In genomic region chr5:25891321-25891720, GRCm38 (mm10) we compare ENCODE assay signal across 10 mouse cellular contexts. TPM values are rescaled to one million over a fixed set of nuclear protein-coding genes. Genes with fewer than 3 reads are reported as not detected.
DNase-seq lines count a peak whose midpoint lies in the region; ATAC-seq and TF ChIP-seq lines count a peak whose summit lies in the region.
"Had no signal": no experiment of that assay in that cellular context is flagged by ENCODE, and none has a peak within 500 bp of the region (broad histone marks: within the 10 kb centered on the region; RNA-seq: fewer than 3 reads in every experiment).

No protein-coding gene starts in this region.

- H3K36me3 ChIP-seq in forebrain, postnatal 0 days (ENCODE audit: insufficient read depth): no peaks in the 10 kb centered on the region
- H3K36me3 ChIP-seq in forebrain, embryonic 11.5 days (ENCODE audit: control insufficient read depth, insufficient read depth, low read length): no peaks in the 10 kb centered on the region

- intact Hi-C loops in heart, postnatal 14 days (cut with DNase I): no loop called here

- 96% methylated on average over 1 of the region's 1 CpGs for WGBS in forebrain, postnatal 0 days
- 95% methylated on average over 1 of the region's 1 CpGs for WGBS in forebrain, embryonic 11.5 days

- no peaks in the 10 kb centered on the region for H3K27me3 ChIP-seq in forebrain, postnatal 0 days (ENCODE audit: insufficient read depth, low read length)
- no peaks in the 10 kb centered on the region for H3K27me3 ChIP-seq in forebrain, embryonic 11.5 days (ENCODE audit: control insufficient read depth, insufficient read depth, low read length)

- no peak overlapping the region for H3K4me3 ChIP-seq in forebrain, postnatal 0 days (ENCODE audit: low read depth, low read length)
- H3K4me3 ChIP-seq in forebrain, embryonic 11.5 days (ENCODE audit: low read depth, low read length): no peak overlapping the region

- H3K27ac ChIP-seq in forebrain, postnatal 0 days (ENCODE audit: low read depth, low read length): no peak overlapping the region
- H3K27ac ChIP-seq in forebrain, embryonic 11.5 days (ENCODE audit: low read depth, low read length): no peak overlapping the region

- no peak overlapping the region for H3K9ac ChIP-seq in forebrain, postnatal 0 days
- H3K9ac ChIP-seq in forebrain, embryonic 11.5 days (ENCODE audit: low read length): no peak overlapping the region

- DNase-seq in forebrain, postnatal 0 days: no peak
- DNase-seq in forebrain, embryonic 11.5 days (ENCODE audit: low spot score): no peak
- DNase-seq in right cerebral cortex, postnatal 14 days: peak; percentile 46
- DNase-seq in right cerebral cortex, adult 2 months (ENCODE audit: low spot score in 2 of 2): no peak
- peak; percentile 48 to 67 for DNase-seq in heart, postnatal 14 days
- DNase-seq in testis, postnatal 14 days (ENCODE audit: low spot score): peak; percentile 29
- no peak for DNase-seq in embryo, embryonic 11 days
- DNase-seq in embryo, embryonic 10 days (ENCODE audit: low spot score): no peak

- H3K4me2 ChIP-seq in forebrain, postnatal 0 days (ENCODE audit: low read depth): no peak overlapping the region
- H3K4me2 ChIP-seq in forebrain, embryonic 11.5 days (ENCODE audit: low read depth, low read length, severe bottlenecking): no peak overlapping the region

- H3K4me1 ChIP-seq in forebrain, postnatal 0 days (ENCODE audit: insufficient read depth): no peaks in the 10 kb centered on the region
- no peaks in the 10 kb centered on the region for H3K4me1 ChIP-seq in forebrain, embryonic 11.5 days (replicated peaks; ENCODE audit: control insufficient read depth, insufficient read depth, low read length)

- H3K9me3 ChIP-seq in forebrain, postnatal 0 days (ENCODE audit: low read length): no peaks in the 10 kb centered on the region
- H3K9me3 ChIP-seq in forebrain, embryonic 11.5 days (ENCODE audit: control insufficient read depth, low read length): no peaks in the 10 kb centered on the region

- TF ChIP-seq CTCF in forebrain, postnatal 0 days (IDR thresholded peaks at IDR 0.05; ENCODE audit: low read depth): 0 out of 2 replicates have a peak, but pooled peaks have one; percentile 5

- no peak for ATAC-seq in forebrain, postnatal 0 days
- no peak for ATAC-seq in forebrain, embryonic 11.5 days (replicated peaks; ENCODE audit: low FRiP score)

RNA-seq across cellular contexts. Expression of gene Gm21663, which starts 50.9 kb away (rescaled TPM):
- 0.10 TPM in 1 of 2 replicates, not detected in the other for total RNA-seq in forebrain, postnatal 0 days (2014; rRNA removed)
- not detected in 2 replicates for polyA plus RNA-seq in forebrain, postnatal 0 days (2015; fragmentation: Nextera tagmentation; extraction: Ambion mirVana)
- polyA plus RNA-seq in forebrain, embryonic 11.5 days (2014; fragmentation: Nextera tagmentation; extraction: Ambion mirVana): not detected in 2 replicates
- total RNA-seq in heart, postnatal 14 days (2021): not detected
- total RNA-seq: gastrocnemius, postnatal 4 days; left cerebral cortex, adult 18-20 months had no signal

Comparison
In these comparisons a context has a peak if more than half of its experiments do, and no peak if none do; other contexts are left out.
1. DNase-seq: peak in right cerebral cortex, postnatal 14 days (single experiment), heart, postnatal 14 days (2 of 2) and testis, postnatal 14 days (single experiment); none in forebrain, postnatal 0 days (single experiment), forebrain, embryonic 11.5 days (single experiment), right cerebral cortex, adult 2 months (0 of 2), embryo, embryonic 11 days (single experiment) and embryo, embryonic 10 days (single experiment).